Mouse (Mus musculus) erythroblast, embryonic 14.5 days (primary cell): Measurements from ENCODE around the gene Dzank1.

Experiments
- GATA1 ChIP-seq: IDR thresholded peaks from 2 replicates; pipeline ENCODE4 v1.6.1; 2012; ENCODE audit warnings: low read length, inconsistent platforms, mixed read lengths
- TAL1 ChIP-seq: IDR thresholded peaks from 3 replicates; pipeline ENCODE4 v1.6.1; 2012; ENCODE audit warnings: low read length, inconsistent platforms, mixed read lengths

DNA sequence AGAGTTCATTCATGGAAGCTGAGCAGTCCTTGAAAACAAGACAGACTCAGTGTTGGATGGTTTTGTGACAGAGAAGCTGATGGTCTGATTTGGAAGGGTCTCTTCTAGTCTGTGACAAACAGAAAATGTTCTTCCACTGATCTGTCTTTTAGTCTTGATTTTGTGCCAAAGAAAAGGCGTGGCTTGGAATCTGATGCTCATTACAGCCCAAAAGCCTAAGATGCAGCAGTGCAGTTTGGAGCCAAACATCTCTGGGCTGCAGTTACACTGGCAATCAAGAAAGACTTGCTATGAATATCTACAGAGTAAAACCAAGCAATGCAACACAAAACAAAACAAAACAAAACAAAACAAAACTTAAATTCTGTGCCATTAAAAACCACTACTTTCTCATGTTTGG lies 43.1 kb downstream of the Dzank1 start:
- TF ChIP-seq GATA1, result no peak
- no peak for TF ChIP-seq TAL1
